Mouse (Mus musculus): ENCODE measurements around the gene Tfpt. TPM values are rescaled to one million over a fixed set of nuclear protein-coding genes. Genes with fewer than 3 reads are reported as not detected.

Tfpt gene
- polyA plus RNA-seq, 1 experiment from 2014 or later = 34.6 TPM

Small RNAs within 50 kb of the gene (microRNA-seq; reads per million reads assigned to microRNA genes)
- gene Gm25100 = not detected
- gene Mir3572 = 2.1 reads per million, percentile 6 among the genes with 10 or more reads in this experiment

Other genes starting within 250 kb of the Tfpt start
- 11.0 and 11.2 TPM in 2 replicates for gene Cacng8, start 239.2 kb downstream of the Tfpt start, polyA plus RNA-seq (2015; fragmentation: Nextera tagmentation; extraction: Ambion mirVana)
- gene Cacng6, start 205.7 kb downstream of the Tfpt start, polyA plus RNA-seq (2015; fragmentation: Nextera tagmentation; extraction: Ambion mirVana) = 0.43 and 0.97 TPM in 2 replicates
- 0.13 and 0.15 TPM in 2 replicates for gene Tarm1, start 127.3 kb downstream of the Tfpt start, polyA plus RNA-seq (2015; fragmentation: Nextera tagmentation; extraction: Ambion mirVana)
- gene Oscar, start 13.8 kb downstream of the Tfpt start, polyA plus RNA-seq (2015; fragmentation: Nextera tagmentation; extraction: Ambion mirVana) = 0.38 and 0.84 TPM in 2 replicates
- gene Ndufa3, start 12.6 kb downstream of the Tfpt start, polyA plus RNA-seq (2015; fragmentation: Nextera tagmentation; extraction: Ambion mirVana) = 535 and 605 TPM in 2 replicates
- 85.9 and 93.1 TPM in 2 replicates for gene Prpf31, start 56 bp upstream of the Tfpt start, polyA plus RNA-seq (2015; fragmentation: Nextera tagmentation; extraction: Ambion mirVana)
- 36.4 and 43.0 TPM in 2 replicates for gene Cnot3, start 15.3 kb upstream of the Tfpt start, polyA plus RNA-seq (2015; fragmentation: Nextera tagmentation; extraction: Ambion mirVana)
- gene Leng1, start 35.9 kb upstream of the Tfpt start, polyA plus RNA-seq (2015; fragmentation: Nextera tagmentation; extraction: Ambion mirVana) = 15.3 and 16.3 TPM in 2 replicates
- 5.6 and 17.2 TPM in 2 replicates for gene Tmc4, start 47.6 kb upstream of the Tfpt start, polyA plus RNA-seq (2015; fragmentation: Nextera tagmentation; extraction: Ambion mirVana)
- 285 and 295 TPM in 2 replicates for gene Tsen34, start 62.9 kb upstream of the Tfpt start, polyA plus RNA-seq (2015; fragmentation: Nextera tagmentation; extraction: Ambion mirVana)
- gene Mboat7, start 63.6 kb upstream of the Tfpt start, polyA plus RNA-seq (2015; fragmentation: Nextera tagmentation; extraction: Ambion mirVana) = 105 and 110 TPM in 2 replicates
- 710 and 932 TPM in 2 replicates for gene Rps9, start 74.1 kb upstream of the Tfpt start, polyA plus RNA-seq (2015; fragmentation: Nextera tagmentation; extraction: Ambion mirVana)
- gene Pirb, start 90.5 kb upstream of the Tfpt start, polyA plus RNA-seq (2015; fragmentation: Nextera tagmentation; extraction: Ambion mirVana) = 0.51 and 0.83 TPM in 2 replicates
- not detected in 2 replicates for gene Gm15448, start 195.8 kb upstream of the Tfpt start, polyA plus RNA-seq (2015; fragmentation: Nextera tagmentation; extraction: Ambion mirVana)
- gene Pira2, start 215.1 kb upstream of the Tfpt start, polyA plus RNA-seq (2015; fragmentation: Nextera tagmentation; extraction: Ambion mirVana) = 0.29 TPM in 1 of 2 replicates, not detected in the other